Mouse (Mus musculus) Patski (cell line): ENCODE data around the gene Trim63. TPM values are rescaled to one million over a fixed set of nuclear protein-coding genes. Genes with fewer than 3 reads are reported as not detected.
"Not testable (repeated sequence)": the region's sequence is repeated elsewhere in the genome, so short reads cannot be mapped to it uniquely, and the experiment has no call there.

ENCODE experiments used
- ATAC-seq: fragments of 100-300 bp; one replicate; pipeline ENCODE4 v1.8.0; 2021
- CTCF ChIA-PET: fragments of 350-600 bp; sonication (Branson Sonifier 250); formaldehyde crosslinking; loops from one replicate; lab custom pipeline; 2022; ENCODE audit warnings: inconsistent platforms; lab: Charles Lee
- POLR2A ChIA-PET: fragments of 350-600 bp; sonication (Branson Sonifier 250); formaldehyde crosslinking; loops from one replicate; lab custom pipeline; 2022; ENCODE audit warnings: antibody characterized with exemption, inconsistent platforms; lab: Charles Lee
- DNase-seq: peaks from one replicate; pipeline ENCODE4 v3.0.0-alpha.2; 2011; ENCODE audit warnings: low read depth, low spot score
- H3K27me3 ChIP-seq: fragments of 371-371 bp; one replicate; pipeline ENCODE4 v1.5.1; 2021
- CTCF ChIP-seq: fragments of 100-300 bp; IDR thresholded peaks from one replicate; pipeline ENCODE4 v1.5.1; 2021
- in situ Hi-C: fragments of 300-500 bp; cut with MboI; formaldehyde crosslinking; loops from 3 replicates; pipeline ENCODE4 v1.11.1; 2018; ENCODE audit warnings: low pct_unique_long_range_greater_than_20kb, mixed read lengths
- polyA plus RNA-seq: library from polyadenylated mRNA; unstranded; gene quantifications from one replicate; pipeline ENCODE4 v1.2.3, GENCODE M21; 2021

Gene Trim63
- polyA plus RNA-seq, 1 experiment from 2014 or later = 0.36 TPM

GRCm38 (mm10) chr4:134287168-134287564 lies 27.8 kb upstream of the Trim63 start:
- ATAC-seq (peak; percentile 91), DNase-seq (peak; percentile 31)
- no peaks in the 10 kb centered on the region for H3K27me3 ChIP-seq
- CTCF ChIA-PET = no interaction called here
- POLR2A ChIA-PET = no interaction called here
- TF ChIP-seq CTCF = no peak
- in situ Hi-C loops = no loop called here

DNA sequence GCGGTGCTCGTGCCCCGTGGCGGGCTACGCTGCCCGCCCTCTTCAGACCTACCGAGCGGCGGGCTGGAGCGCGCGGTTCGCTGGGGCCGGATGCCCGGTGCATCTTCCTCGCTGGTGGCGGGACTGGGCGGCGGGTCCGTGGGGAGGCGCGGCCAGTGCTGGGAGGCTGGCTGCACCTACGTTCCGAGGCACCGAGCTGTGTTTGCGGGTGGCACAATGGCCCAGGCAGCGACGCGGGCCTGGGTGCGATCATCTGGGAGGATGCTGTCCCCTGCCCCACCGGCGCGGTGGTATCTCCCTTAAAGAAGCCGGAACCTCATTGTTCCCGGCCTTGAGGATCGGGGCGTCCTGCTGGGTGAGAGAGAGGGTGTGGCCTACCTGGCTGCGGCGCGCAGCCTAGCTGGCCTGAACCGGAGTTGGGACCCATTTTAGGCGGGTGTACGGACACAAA lies 27.3 kb upstream of the Trim63 start, which contains the start of gene Pdik1l:
Pdik1l (minus strand) TSS at position 321 of the 451 bp plus-strand sequence.
- in situ Hi-C loops = no loop called here
- no peak for TF ChIP-seq CTCF
- ChIA-PET POLR2A (no interaction called here), CTCF (no interaction called here)
- ATAC-seq (peak; percentile 70), DNase-seq (peak; percentile 31)
- no peaks in the 10 kb centered on the region for H3K27me3 ChIP-seq

- no peaks in the 10 kb centered on the region for H3K27me3 ChIP-seq
- POLR2A ChIA-PET = no interaction called here
- in situ Hi-C loops = no loop called here
- TF ChIP-seq CTCF = no peak
- no peak for DNase-seq
- ATAC-seq = no peak
- CTCF ChIA-PET = no interaction called here
Measured at GRCm38 (mm10) chr4:134288397-134289256, 26.3 kb upstream of the Trim63 start.

DNA sequence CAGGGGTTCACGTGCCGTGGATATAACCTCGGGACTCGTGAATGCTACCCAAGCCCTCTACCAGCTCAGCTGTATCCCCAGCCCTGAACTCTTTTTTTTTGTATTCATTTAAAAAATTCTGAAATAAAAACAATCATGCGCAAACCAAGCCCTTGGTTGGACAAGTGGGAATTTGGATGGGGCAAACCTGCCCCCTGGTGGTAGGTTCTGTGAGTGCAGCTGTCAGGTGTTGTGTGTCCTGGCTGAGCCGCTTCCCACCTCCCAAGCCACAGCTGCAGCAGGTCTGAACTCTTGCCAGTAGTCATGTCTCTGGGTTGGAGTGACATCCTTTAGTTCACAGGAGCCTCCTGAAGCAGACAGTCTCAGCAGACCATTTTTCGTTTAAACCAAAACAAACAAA lies 22.9 kb upstream of the Trim63 start:
- CTCF ChIA-PET = interaction anchor here (0.7 to 1.6 kb wide), 11 partner anchors 12 to 257 kb away, joined by 3 to 8 read pairs (median 3); no protein-coding TSS in a partner anchor
- POLR2A ChIA-PET = no interaction called here
- no peak for TF ChIP-seq CTCF
- ATAC-seq (no peak), DNase-seq (no peak)
- in situ Hi-C loops = loop anchor here (10.0 kb wide), 2 partner anchors 197 to 257 kb away; partner anchors contain the start of gene Cd52
- no peaks in the 10 kb centered on the region for H3K27me3 ChIP-seq

DNA sequence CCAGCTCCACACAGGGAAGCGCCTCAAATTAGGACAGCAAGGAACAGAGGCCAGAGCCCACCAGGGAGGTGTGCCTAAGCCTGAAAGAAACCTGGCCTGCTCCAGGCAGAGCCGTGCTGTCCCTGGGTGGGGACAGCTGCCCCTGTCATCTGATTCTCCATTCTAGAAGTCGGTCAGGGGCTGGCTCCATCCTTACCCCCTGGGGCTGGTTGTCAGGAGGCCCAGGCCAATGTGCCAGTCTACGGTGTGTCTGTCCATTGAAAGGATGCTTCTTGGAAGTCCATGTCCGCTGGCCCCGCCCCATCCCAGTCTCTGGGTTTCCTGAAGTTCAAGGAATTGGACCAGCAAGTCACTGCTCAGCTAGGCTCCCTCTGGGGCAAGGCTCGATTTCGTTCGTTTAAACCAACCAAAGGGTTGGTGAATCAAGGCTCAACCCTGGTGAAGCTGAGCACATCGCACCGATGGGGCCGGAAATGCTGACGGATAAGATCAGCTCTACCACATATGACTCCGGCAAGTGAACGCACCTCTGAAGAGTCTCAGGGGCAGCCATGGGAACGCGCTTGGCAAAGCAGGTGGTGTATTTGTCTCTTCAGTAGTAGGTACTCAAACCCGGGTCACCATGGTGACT lies 21.7 kb upstream of the Trim63 start:
- TF ChIP-seq CTCF = no peak
- POLR2A ChIA-PET = interaction anchor here (1.0 kb wide), 1 partner anchor 46 kb away, joined by 3 read pairs; no protein-coding TSS in a partner anchor
- in situ Hi-C loops = loop anchor here (10.0 kb wide), 2 partner anchors 198 to 258 kb away; partner anchors contain the start of gene Cd52
- ATAC-seq = no peak
- H3K27me3 ChIP-seq = no peaks in the 10 kb centered on the region
- no peak for DNase-seq
- CTCF ChIA-PET = interaction anchor here (0.9 to 1.6 kb wide), 8 partner anchors 8 to 258 kb away, joined by 3 to 8 read pairs (median 4); no protein-coding TSS in a partner anchor

DNA sequence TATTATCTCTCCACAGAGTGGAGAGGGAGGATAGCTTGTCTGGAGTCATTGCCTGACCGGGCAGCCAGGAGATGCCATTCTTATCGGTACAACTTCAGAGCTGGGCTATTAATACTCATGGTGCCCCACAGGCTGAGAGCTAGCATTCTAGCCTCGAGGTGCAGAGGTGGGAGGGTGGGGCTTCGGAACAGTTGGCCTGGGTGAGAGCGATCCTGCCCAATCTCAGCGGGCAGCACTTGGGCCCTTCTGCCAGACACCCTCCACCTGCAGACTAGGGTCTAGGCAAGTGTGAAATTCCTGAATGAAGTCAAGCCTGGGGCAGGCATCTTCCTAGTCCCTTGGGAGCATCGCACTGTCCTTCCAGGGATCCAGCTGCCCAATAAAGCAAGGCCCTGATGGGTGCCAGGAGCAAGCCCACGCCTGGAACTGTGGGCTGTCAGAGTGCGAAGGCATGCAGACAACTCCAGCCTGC lies 21.2 kb upstream of the Trim63 start:
- no peak for TF ChIP-seq CTCF
- ChIA-PET CTCF (interaction anchor here (1.6 kb wide), 1 partner anchor 58 kb away, joined by 8 read pairs; no protein-coding TSS in a partner anchor), POLR2A (interaction anchor here (1.0 kb wide), 1 partner anchor 45 kb away, joined by 3 read pairs; no protein-coding TSS in a partner anchor)
- no peaks in the 10 kb centered on the region for H3K27me3 ChIP-seq
- DNase-seq = no peak
- in situ Hi-C loops = loop anchor here (10.0 kb wide), 2 partner anchors 199 to 259 kb away; partner anchors contain the start of gene Cd52
- ATAC-seq = no peak

GRCm38 (mm10) chr4:134296096-134296495 lies 18.8 kb upstream of the Trim63 start:
- H3K27me3 ChIP-seq, ATAC-seq, CTCF ChIA-PET, DNase-seq: not testable (repeated sequence)
- POLR2A ChIA-PET = interaction anchor here (0.6 kb wide), 1 partner anchor 108 kb away, joined by 5 read pairs; no protein-coding TSS in a partner anchor
- in situ Hi-C loops = loop anchor here (10.0 kb wide), 2 partner anchors 201 to 261 kb away; partner anchors contain the start of gene Cd52

DNA sequence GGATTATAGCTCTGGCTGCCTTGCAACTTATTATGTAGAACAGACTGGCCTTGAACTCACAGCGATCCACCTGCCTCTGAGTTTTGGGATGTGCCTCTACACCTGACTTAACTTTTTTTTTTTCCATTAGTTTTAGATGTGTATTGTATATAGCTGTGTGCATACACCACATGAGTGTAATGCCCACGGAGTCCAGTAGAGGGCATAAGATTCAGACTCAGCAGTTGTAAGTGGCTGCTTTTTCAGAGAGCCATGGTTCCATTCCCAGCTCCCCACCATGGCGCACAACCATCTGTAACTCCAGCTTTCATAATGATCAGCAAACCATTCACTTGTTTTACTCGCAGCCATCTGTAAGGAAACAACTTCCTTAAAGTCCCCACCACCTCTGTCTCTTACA lies 18.4 kb upstream of the Trim63 start:
- POLR2A ChIA-PET = interaction anchor here (0.6 kb wide), 1 partner anchor 108 kb away, joined by 5 read pairs; no protein-coding TSS in a partner anchor
- DNase-seq = no peak
- CTCF ChIA-PET = no interaction called here
- no peak for TF ChIP-seq CTCF
- in situ Hi-C loops = loop anchor here (10.0 kb wide), 2 partner anchors 202 to 262 kb away; partner anchors contain the start of gene Cd52
- no peaks in the 10 kb centered on the region for H3K27me3 ChIP-seq
- no peak for ATAC-seq

DNA sequence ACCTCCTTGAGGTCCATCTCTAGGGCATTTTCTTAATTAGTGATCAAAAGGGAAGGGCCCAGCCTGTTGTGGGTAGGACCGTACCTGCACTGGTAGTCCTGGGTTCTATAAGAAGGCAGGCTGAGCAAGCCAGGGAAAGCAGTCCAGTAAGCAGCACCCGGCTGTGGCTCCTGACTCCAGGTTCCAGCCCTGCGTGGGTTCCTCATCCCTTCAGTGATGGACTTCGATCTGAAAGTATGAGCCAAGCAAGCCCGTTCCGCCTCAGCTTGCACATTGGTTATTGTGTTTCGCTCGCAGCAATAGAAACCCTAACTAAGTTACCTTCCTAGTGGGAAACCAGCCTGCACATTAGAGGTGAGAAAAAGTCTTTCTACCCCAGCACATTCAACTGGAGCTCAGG lies 17.6 kb upstream of the Trim63 start:
- no peaks in the 10 kb centered on the region for H3K27me3 ChIP-seq
- no peak for DNase-seq
- ChIA-PET CTCF (no interaction called here), POLR2A (no interaction called here)
- in situ Hi-C loops = loop anchor here (10.0 kb wide), 2 partner anchors 203 to 263 kb away; partner anchors contain the start of gene Cd52
- ATAC-seq = no peak
- TF ChIP-seq CTCF = no peak
